Mouse (Mus musculus) adrenal gland (tissue): ENCODE measurements around the gene Pip5k1a.

Source experiments
- intact Hi-C: fragments of 180-260 bp; cut with DNase I; formaldehyde crosslinking; loops from one replicate; pipeline ENCODE4 v1.15.1; 2025
- microRNA-seq, 2 experiments: library from miRNA; unstranded; fragments of <30 nt; microRNA quantifications; one replicate each; pipeline ENCODE4; 2019

The Pip5k1a gene

DNA sequence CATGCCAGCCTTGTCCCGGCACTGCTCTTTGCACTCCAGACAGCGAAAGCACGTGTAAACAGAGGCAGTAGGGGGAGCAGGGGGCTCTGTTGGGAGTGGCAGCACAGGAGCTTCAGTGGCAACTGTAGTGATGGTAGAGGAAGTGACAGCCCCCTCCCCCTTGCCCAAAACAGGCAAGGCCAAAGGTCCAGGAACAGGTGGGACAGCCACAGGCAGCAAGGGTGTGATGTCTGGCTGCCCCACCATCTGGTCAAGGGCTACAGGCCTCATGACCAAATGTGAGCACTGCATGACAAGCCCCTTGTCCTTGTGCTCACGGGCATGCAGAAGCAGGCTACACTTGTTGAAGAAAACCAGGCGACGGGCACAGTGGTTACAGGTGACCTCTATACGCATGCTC, 96.3 kb downstream of the Pip5k1a start:
- intact Hi-C loops, result no loop called here

Small RNA genes within 50 kb of the gene (microRNA-seq; reads per million reads assigned to microRNA genes)
- 0 reads per million in 2 experiments for gene Mir8099-1
